Mouse (Mus musculus): ENCODE data around the gene Tenm4.

GRCm38 (mm10) chr7:96511953-96512511 is 341.0 kb downstream of the Tenm4 start:
- TF ChIP-seq CTCF (IDR thresholded peaks at IDR 0.05; ENCODE audit: low read depth): no peak
- no peak for TF ChIP-seq EP300 (IDR thresholded peaks at IDR 0.05; ENCODE audit: low read depth)

All from liver, embryonic 14.5 days (tissue).